Mouse (Mus musculus) heart, embryonic 11.5 days (tissue): ENCODE data around the gene Smox. TPM values are rescaled to one million over a fixed set of nuclear protein-coding genes. Genes with fewer than 3 reads are reported as not detected.

Experiments used
- ATAC-seq: fragments of 200-750 bp; cut with Nextera tagmentation; replicated peaks from 2 replicates; pipeline ENCODE4 v1.8.0; 2017; ENCODE audit warnings: moderate library complexity; ENCODE audit not compliant: insufficient number of reproducible peaks, low FRiP score, low TSS enrichment
- H3K27ac ChIP-seq: fragments of 300-500 bp; sonication (generic); 2 replicates; pipeline ENCODE4 v1.5.1; 2014; ENCODE audit warnings: mild to moderate bottlenecking, low read depth, low read length
- H3K27me3 ChIP-seq: fragments of 300-500 bp; sonication (generic); 2 replicates; pipeline ENCODE4 v1.6.1; 2014; ENCODE audit warnings: mild to moderate bottlenecking, low read length, mixed read lengths; ENCODE audit not compliant: control insufficient read depth, insufficient read depth
- H3K36me3 ChIP-seq: fragments of 300-500 bp; sonication (generic); 2 replicates; pipeline ENCODE4 v1.6.1; 2014; ENCODE audit warnings: mild to moderate bottlenecking, low read length, moderate library complexity, mixed read lengths; ENCODE audit not compliant: control insufficient read depth, insufficient read depth
- H3K4me1 ChIP-seq: fragments of 300-500 bp; sonication (generic); 2 replicates; pipeline ENCODE4 v1.6.1; 2014; ENCODE audit warnings: low read length; ENCODE audit not compliant: control insufficient read depth, insufficient read depth
- H3K4me2 ChIP-seq: fragments of 300-500 bp; sonication (generic); 2 replicates; pipeline ENCODE4 v1.6.1; 2014; ENCODE audit warnings: mild to moderate bottlenecking, moderate library complexity
- H3K4me3 ChIP-seq: fragments of 300-500 bp; sonication (generic); 2 replicates; pipeline ENCODE4 v1.5.1; 2014; ENCODE audit warnings: low read depth, low read length
- H3K9ac ChIP-seq: fragments of 300-500 bp; sonication (generic); 2 replicates; pipeline ENCODE4 v1.6.1; 2014; ENCODE audit warnings: mild to moderate bottlenecking, low read depth, low read length, moderate library complexity
- H3K9me3 ChIP-seq: fragments of 300-500 bp; sonication (generic); replicated peaks from 2 replicates; pipeline ENCODE4 v1.6.1; 2016; ENCODE audit warnings: low read length; ENCODE audit not compliant: control insufficient read depth
- WGBS: fragments of 180-500 bp; shearing (Covaris S2); extraction: QIAGEN DNeasy Blood & Tissue Kit; methylation state at CpG from one replicate; pipeline ENCODE4 v1.1.7; 2014; ENCODE audit not compliant: insufficient replicate concordance; 5-methylcytosine and 5-hydroxymethylcytosine counted together
- polyA plus RNA-seq: library from polyadenylated mRNA; unstranded; fragments of >200 nt; fragmentation: Nextera tagmentation; extraction: Ambion mirVana; gene quantifications from 2 replicates; pipeline ENCODE4 v1.2.1, GENCODE M21; 2014

The Smox gene
- polyA plus RNA-seq, 1 experiment from 2014 or later: 16.5 TPM

DNA sequence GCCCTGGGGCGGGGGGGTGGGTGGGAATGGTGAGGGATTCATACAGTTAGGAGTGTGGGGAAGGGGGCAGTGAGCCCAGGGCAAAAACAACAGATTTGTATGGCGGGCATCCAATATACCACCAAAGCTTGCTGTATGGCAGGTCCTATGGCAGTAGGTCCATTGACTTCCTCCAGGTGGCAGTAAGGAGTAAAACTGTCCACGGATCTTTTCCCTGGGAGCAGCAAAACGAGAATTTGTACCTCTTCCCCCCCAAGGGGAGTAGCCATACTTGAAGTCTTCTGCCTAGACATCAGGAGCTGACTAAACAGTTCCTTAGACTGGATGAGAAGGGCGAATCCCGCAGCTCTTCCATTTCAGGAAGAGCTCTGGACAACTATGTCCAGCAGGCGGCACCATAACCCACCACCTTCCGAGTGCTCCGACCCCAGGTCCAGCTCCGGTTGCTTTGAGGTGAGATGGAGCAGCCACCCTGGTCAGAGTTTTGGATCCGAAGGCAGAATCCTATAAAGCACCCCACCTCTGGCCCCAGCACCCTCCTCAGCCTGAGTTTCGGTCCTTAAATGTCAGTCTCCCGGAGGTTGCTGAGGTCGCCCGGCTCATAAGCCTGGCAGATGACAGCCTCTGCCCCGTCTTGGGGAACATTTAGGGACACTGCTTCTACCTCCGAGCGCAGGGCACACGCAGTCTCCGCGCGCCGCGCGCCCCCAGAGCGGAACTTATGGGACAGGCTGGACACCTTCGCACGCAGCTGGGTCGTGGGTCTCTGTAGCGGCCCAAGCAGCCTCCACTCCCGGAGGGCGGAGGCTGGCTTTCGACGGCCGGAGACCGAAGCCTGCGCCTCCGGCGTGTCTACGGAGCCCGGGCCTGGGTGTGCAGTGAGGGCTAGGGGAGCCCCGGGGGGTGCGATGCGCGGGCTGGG is 54.4 kb downstream of the Smox start:
- no peaks in the 10 kb centered on the region for H3K36me3 ChIP-seq
- H3K9me3 ChIP-seq: no peaks in the 10 kb centered on the region
- H3K9ac ChIP-seq: peak overlapping the region; percentile 53; the same call in 1 of the 2 replicates
- 0 out of 2 replicates have a peak, but pooled peaks have one; percentile 24 for ATAC-seq
- peak overlapping the region; percentile 52 for H3K4me3 ChIP-seq
- H3K27me3 ChIP-seq: peaks cover 55% of the 10 kb centered on the region
- H3K27ac ChIP-seq: no peak overlapping the region
- H3K4me1 ChIP-seq: peaks cover 10% of the 10 kb centered on the region; the same call in 1 of the 2 replicates
- WGBS: 2% methylated on average over 45 of the region's 45 CpGs
- peak overlapping the region; percentile 84 for H3K4me2 ChIP-seq

GRCm38 (mm10) chr2:131546308-131546700 is 55.0 kb downstream of the Smox start:
- H3K4me2 ChIP-seq: peak overlapping the region; percentile 84
- WGBS: 3% methylated on average over 27 of the region's 27 CpGs
- H3K9ac ChIP-seq: peak overlapping the region; percentile 53; the same call in 1 of the 2 replicates
- no peaks in the 10 kb centered on the region for H3K9me3 ChIP-seq
- peaks cover 62% of the 10 kb centered on the region for H3K27me3 ChIP-seq
- H3K36me3 ChIP-seq: no peaks in the 10 kb centered on the region
- peaks cover 10% of the 10 kb centered on the region; the same call in 1 of the 2 replicates for H3K4me1 ChIP-seq
- H3K27ac ChIP-seq: no peak overlapping the region
- peak overlapping the region; percentile 52 for H3K4me3 ChIP-seq
- no peak for ATAC-seq

DNA sequence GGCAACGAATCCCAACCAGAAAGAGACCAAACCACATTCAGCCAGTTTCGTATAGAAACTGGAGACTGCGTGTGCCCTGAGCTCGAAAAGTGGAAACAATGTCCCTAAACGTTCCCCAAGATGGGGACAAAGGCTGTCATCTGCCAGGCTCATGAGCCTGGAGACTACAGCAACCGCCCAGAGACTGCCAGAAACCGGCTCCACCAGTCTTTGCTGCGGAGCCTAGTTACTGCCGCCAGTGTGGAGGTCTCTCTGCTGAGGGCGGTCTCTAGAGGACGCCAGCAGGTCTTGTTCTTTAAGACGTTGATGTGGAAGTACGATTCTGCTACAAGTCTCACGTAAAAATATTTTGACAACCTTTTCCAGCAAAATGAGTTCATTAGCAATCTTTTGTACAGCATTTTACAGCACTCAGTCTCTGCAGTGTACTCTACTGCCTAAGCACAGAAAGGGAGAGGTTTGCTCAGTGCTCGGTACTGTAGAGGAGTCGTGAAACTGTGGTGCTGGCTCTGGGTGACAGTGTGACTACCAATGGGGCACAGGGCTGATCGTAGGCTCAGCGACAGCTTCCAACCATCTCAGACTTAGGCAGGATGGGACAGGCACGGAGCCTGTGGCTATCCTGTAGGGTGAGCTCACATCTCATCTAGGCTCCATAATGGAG is 55.6 kb downstream of the Smox start:
- H3K27ac ChIP-seq: no peak overlapping the region
- no peak for ATAC-seq
- H3K4me1 ChIP-seq: peaks cover 10% of the 10 kb centered on the region; the same call in 1 of the 2 replicates
- peak overlapping the region; percentile 52; the same call in 1 of the 2 replicates for H3K4me3 ChIP-seq
- H3K9ac ChIP-seq: peak overlapping the region; percentile 40; the same call in 1 of the 2 replicates
- 11% methylated on average over 19 of the region's 19 CpGs for WGBS
- peak overlapping the region; percentile 84 for H3K4me2 ChIP-seq
- peaks cover 64% of the 10 kb centered on the region for H3K27me3 ChIP-seq
- no peaks in the 10 kb centered on the region for H3K36me3 ChIP-seq
- H3K9me3 ChIP-seq: no peaks in the 10 kb centered on the region

GRCm38 (mm10) chr2:131548330-131548729 is 57.0 kb downstream of the Smox start:
- 70% methylated on average over 2 of the region's 2 CpGs for WGBS
- H3K4me2 ChIP-seq: no peak overlapping the region
- no peak overlapping the region for H3K9ac ChIP-seq
- H3K27ac ChIP-seq: no peak overlapping the region
- no peak for ATAC-seq
- H3K27me3 ChIP-seq: peaks cover 79% of the 10 kb centered on the region
- H3K36me3 ChIP-seq: no peaks in the 10 kb centered on the region
- H3K4me3 ChIP-seq: no peak overlapping the region
- H3K4me1 ChIP-seq: peaks cover 10% of the 10 kb centered on the region; the same call in 1 of the 2 replicates
- no peaks in the 10 kb centered on the region for H3K9me3 ChIP-seq

GRCm38 (mm10) chr2:131549090-131549489 is 57.8 kb downstream of the Smox start:
- H3K36me3 ChIP-seq: no peaks in the 10 kb centered on the region
- no peak for ATAC-seq
- no peak overlapping the region for H3K4me2 ChIP-seq
- no peak overlapping the region for H3K4me3 ChIP-seq
- H3K9ac ChIP-seq: no peak overlapping the region
- peaks cover 10% of the 10 kb centered on the region; the same call in 1 of the 2 replicates for H3K4me1 ChIP-seq
- WGBS: 76% methylated on average over 5 of the region's 5 CpGs
- no peaks in the 10 kb centered on the region for H3K9me3 ChIP-seq
- H3K27ac ChIP-seq: no peak overlapping the region
- peaks cover 81% of the 10 kb centered on the region for H3K27me3 ChIP-seq

DNA sequence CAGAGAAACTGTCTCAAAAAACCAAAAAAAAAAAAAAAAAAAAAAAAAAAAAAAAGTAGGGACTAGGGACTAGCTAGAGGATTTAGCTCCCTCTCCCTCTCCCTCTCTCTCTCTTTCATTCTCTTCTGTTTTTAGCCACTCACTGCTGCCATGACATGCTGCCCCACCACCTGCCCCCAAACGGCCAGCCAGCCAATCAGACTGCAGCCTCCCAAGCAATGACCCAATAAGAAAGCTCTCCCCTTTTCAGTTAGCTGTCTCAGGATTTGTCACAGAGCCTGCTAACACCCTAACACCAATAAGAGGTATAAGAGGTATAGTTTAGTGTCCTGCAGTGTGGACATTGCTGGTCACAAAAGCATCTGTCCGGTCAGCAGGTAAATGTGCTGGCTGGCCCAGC is 59.2 kb downstream of the Smox start:
- Histone ChIP-seq H3K36me3 (no peaks in the 10 kb centered on the region), H3K9me3 (no peaks in the 10 kb centered on the region), H3K27ac (no peak overlapping the region), H3K27me3 (peaks cover 79% of the 10 kb centered on the region), H3K4me1 (peaks cover 10% of the 10 kb centered on the region; the same call in 1 of the 2 replicates), H3K4me3 (no peak overlapping the region), H3K9ac (no peak overlapping the region), H3K4me2 (no peak overlapping the region)
- WGBS: 73% methylated on average over 2 of the region's 2 CpGs
- ATAC-seq: no peak

GRCm38 (mm10) chr2:131550906-131551305 is 59.6 kb downstream of the Smox start:
- Histone ChIP-seq H3K27ac (no peak overlapping the region), H3K36me3 (no peaks in the 10 kb centered on the region), H3K4me1 (peaks cover 8% of the 10 kb centered on the region; the same call in 1 of the 2 replicates), H3K9me3 (no peaks in the 10 kb centered on the region), H3K4me3 (no peak overlapping the region), H3K27me3 (peaks cover 79% of the 10 kb centered on the region), H3K9ac (no peak overlapping the region), H3K4me2 (no peak overlapping the region)
- WGBS: 41% methylated on average over 2 of the region's 2 CpGs
- no peak for ATAC-seq

- H3K27ac ChIP-seq: no peak overlapping the region
- H3K9me3 ChIP-seq: no peaks in the 10 kb centered on the region
- no peak overlapping the region for H3K4me2 ChIP-seq
- ATAC-seq: no peak
- H3K4me1 ChIP-seq: no peaks in the 10 kb centered on the region
- H3K36me3 ChIP-seq: no peaks in the 10 kb centered on the region
- peaks cover 77% of the 10 kb centered on the region for H3K27me3 ChIP-seq
- no peak overlapping the region for H3K9ac ChIP-seq
- no peak overlapping the region for H3K4me3 ChIP-seq
- 52% methylated on average over 7 of the region's 7 CpGs for WGBS
Observed at GRCm38 (mm10) chr2:131551701-131552620, 60.7 kb downstream of the Smox start.
